Mouse (Mus musculus) G1E (cell line): ENCODE results near the gene Sult3a1. TPM values are rescaled to one million over a fixed set of nuclear protein-coding genes. Genes with fewer than 3 reads are reported as not detected.

Experiments
- ATAC-seq: 2 replicates; pipeline ENCODE4 v1.8.0; 2016; ENCODE audit warnings: mild to moderate bottlenecking; ENCODE audit not compliant: insufficient number of reproducible peaks, poor library complexity, low FRiP score, severe bottlenecking; ENCODE audit errors: extremely low read depth
- DNase-seq: peaks from one replicate; pipeline ENCODE4 v3.0.0; 2012; ENCODE audit warnings: low spot score
- H3K27me3 ChIP-seq: 2 replicates; pipeline ENCODE4 v1.6.1; 2012; ENCODE audit warnings: mild to moderate bottlenecking, low read length, inconsistent platforms; ENCODE audit not compliant: insufficient read depth
- H3K36me3 ChIP-seq: replicated peaks from 2 replicates; pipeline ENCODE3; 2012; ENCODE audit warnings: mild to moderate bottlenecking, inconsistent platforms
- H3K4me1 ChIP-seq: 2 replicates; pipeline ENCODE4 v1.6.1; 2012; ENCODE audit warnings: low read depth, low read length, inconsistent platforms, mixed read lengths; ENCODE audit not compliant: insufficient read depth
- H3K4me3 ChIP-seq: 2 replicates; pipeline ENCODE4 v1.5.1; 2012; ENCODE audit warnings: low read depth, mild to moderate bottlenecking, inconsistent platforms, low read length, moderate library complexity, mixed read lengths
- H3K9me3 ChIP-seq: replicated peaks from 2 replicates; pipeline ENCODE4 v1.6.1; 2012; ENCODE audit warnings: inconsistent platforms
- CTCF ChIP-seq: IDR thresholded peaks from 2 replicates; pipeline ENCODE4 v1.5.1; 2012; ENCODE audit warnings: low read depth, low read length, inconsistent platforms, mixed read lengths
- GATA1 ChIP-seq: IDR thresholded peaks from 2 replicates; pipeline ENCODE4 v1.6.1; 2012; ENCODE audit warnings: borderline replicate concordance, low read length, inconsistent platforms, mixed read lengths
- GATA2 ChIP-seq: IDR thresholded peaks from 2 replicates; pipeline ENCODE4 v1.6.1; 2012; ENCODE audit warnings: low read depth, low read length, inconsistent platforms, borderline replicate concordance
- POLR2AphosphoS5 ChIP-seq: IDR thresholded peaks from 2 replicates; pipeline ENCODE4 v1.6.1; 2012; ENCODE audit warnings: low read depth, low read length, inconsistent platforms; ENCODE audit not compliant: insufficient replicate concordance
- TAL1 ChIP-seq: conservative IDR thresholded peaks from 2 replicates; pipeline ENCODE4 v1.6.1; 2012; ENCODE audit warnings: low read depth, low read length, inconsistent platforms, mixed read lengths
- polyA plus RNA-seq: library from polyadenylated mRNA; stranded (reverse); fragments of >175 nt; gene quantifications from 2 replicates; pipeline ENCODE4 v1.2.3, GENCODE M21; 2012
- total RNA-seq, 2 experiments: library from RNA; stranded (forward) in 1 of 2; stranded (reverse) in 1 of 2; fragments of 200-1000 nt in 1 of 2; fragments of >200 nt in 1 of 2; fragmentation: Nextera tagmentation in 1 of 2; gene quantifications; 2 replicates each; pipeline ENCODE4 v1.2.3; 2014 to 2017

The Sult3a1 gene
- total RNA-seq (2014; fragmentation: Nextera tagmentation), result not detected in 2 replicates
- not detected in 2 replicates for total RNA-seq (2017)
- polyA plus RNA-seq, result not detected in 2 replicates

DNA sequence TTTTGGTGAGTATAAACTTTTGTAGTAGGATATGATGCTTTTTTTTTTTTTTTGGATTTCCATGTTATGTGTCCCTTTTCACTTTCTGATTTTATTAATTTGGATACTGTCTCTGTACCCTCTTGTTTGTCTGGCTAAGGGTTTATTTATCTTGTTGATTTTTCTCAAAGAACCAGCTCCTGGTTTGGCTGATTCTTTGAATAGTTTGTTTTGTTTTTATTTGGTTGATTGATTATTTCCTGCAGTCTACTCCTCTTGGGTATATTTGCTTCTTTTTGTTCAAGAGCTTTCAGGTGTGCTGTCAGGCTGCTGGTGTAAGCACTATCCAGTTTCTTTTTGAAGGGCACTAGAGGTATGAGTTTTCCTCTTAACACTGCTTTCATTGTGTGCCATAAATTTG, at the start of gene Sult3a1:
Gene Sult3a1 (plus strand): TSS at position 301 of the 400 bp plus-strand sequence.
- no peaks in the 10 kb centered on the region for H3K36me3 ChIP-seq
- H3K4me3 ChIP-seq, result no peak within 1 kb of the TSS
- DNase-seq (no peak), ATAC-seq (no peak)
- no peaks in the 10 kb centered on the region for H3K4me1 ChIP-seq
- no peaks in the 10 kb centered on the region for H3K27me3 ChIP-seq
- TF ChIP-seq GATA2, result no peak
- no peak for TF ChIP-seq CTCF
- no peak for TF ChIP-seq TAL1
- TF ChIP-seq GATA1, result no peak
- no peak for TF ChIP-seq POLR2AphosphoS5
- H3K9me3 ChIP-seq, result no peaks in the 10 kb centered on the region

GRCm38 (mm10) chr10:33811807-33812206, 45.7 kb upstream of the Sult3a1 start:
- Histone ChIP-seq H3K4me3 (no peak overlapping the region), H3K27me3 (no peaks in the 10 kb centered on the region), H3K9me3 (no peaks in the 10 kb centered on the region), H3K36me3 (no peaks in the 10 kb centered on the region), H3K4me1 (no peaks in the 10 kb centered on the region)
- no peak for DNase-seq
- ATAC-seq, result no peak
- TF ChIP-seq TAL1, result no peak
- no peak for TF ChIP-seq GATA1

DNA sequence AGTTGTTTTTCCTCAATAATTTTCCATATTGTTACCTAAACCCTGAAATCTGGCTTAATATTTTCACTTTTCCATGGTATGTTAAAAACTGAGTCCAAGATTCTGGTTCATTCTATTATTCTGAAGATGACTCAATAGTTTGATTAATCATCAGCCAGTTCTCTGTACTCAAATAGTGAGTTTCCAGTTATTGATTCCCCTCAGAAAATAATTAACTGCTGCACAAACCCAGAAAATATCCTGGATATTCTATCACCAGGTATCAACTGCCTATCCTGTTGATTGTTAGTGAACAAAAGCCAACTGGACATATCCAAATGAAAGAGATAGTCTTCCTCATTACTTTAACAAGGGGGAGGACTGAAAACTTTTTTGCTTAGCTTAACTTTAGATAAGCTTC, 43.3 kb upstream of the Sult3a1 start:
- Histone ChIP-seq H3K9me3 (no peaks in the 10 kb centered on the region), H3K4me1 (no peaks in the 10 kb centered on the region), H3K4me3 (no peak overlapping the region), H3K36me3 (no peaks in the 10 kb centered on the region), H3K27me3 (no peaks in the 10 kb centered on the region)
- no peak for ATAC-seq
- TF ChIP-seq POLR2AphosphoS5 (no peak), GATA1 (no peak), CTCF (no peak), TAL1 (no peak), GATA2 (no peak)
- no peak for DNase-seq

DNA sequence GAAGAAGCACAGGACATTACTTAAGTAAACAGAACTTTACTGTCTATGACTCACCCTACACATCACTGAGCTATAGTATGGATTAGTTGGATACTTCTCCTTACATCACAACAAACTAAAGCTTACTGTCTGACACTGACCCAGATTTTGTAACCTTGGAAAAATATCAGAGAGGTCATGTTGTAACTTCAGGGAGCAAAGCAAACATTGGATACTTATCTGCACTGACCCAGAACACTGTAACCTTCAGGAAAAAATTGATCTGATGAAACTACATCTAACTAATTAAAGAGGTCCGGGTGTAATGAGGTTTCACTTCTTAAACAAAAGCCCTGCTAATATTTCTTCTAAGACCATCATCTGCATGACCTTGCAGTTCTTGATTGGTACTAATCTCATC, 40.6 kb upstream of the Sult3a1 start:
- no peak overlapping the region for H3K4me3 ChIP-seq

DNA sequence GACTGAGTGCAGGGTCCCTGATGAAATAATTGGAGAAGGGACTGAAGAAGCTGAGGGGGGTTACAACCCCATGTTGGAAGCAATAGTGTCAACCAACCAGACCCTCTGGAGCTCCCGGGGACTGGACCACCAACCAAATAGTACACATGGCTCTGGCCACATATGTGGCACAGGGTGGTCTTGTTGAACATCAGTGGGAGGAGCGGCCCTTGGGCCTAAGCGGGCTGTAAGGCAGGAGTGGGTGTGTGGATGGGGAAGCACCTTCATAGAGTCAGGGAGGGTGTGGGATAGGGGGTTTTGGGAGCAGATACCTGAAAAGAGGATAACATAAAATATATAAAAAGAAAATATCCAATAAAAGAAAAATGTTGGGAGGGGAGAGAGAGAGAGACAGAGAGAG, 36.6 kb upstream of the Sult3a1 start:
- H3K4me3 ChIP-seq, result no peak overlapping the region
- no peaks in the 10 kb centered on the region for H3K9me3 ChIP-seq
- no peaks in the 10 kb centered on the region for H3K4me1 ChIP-seq
- DNase-seq (no peak), ATAC-seq (no peak)
- TF ChIP-seq TAL1 (no peak), CTCF (no peak), GATA2 (no peak)
- H3K36me3 ChIP-seq, result no peaks in the 10 kb centered on the region
- H3K27me3 ChIP-seq, result no peaks in the 10 kb centered on the region

More for the DNA sequence above, 40.6 kb upstream of the Sult3a1 start:
- no peaks in the 10 kb centered on the region for H3K36me3 ChIP-seq
- ATAC-seq (no peak), DNase-seq (no peak)
- H3K4me1 ChIP-seq, result no peaks in the 10 kb centered on the region
- no peaks in the 10 kb centered on the region for H3K9me3 ChIP-seq
- no peaks in the 10 kb centered on the region for H3K27me3 ChIP-seq
- TF ChIP-seq GATA1 (no peak), TAL1 (no peak), GATA2 (no peak), CTCF (no peak), POLR2AphosphoS5 (no peak)

DNA sequence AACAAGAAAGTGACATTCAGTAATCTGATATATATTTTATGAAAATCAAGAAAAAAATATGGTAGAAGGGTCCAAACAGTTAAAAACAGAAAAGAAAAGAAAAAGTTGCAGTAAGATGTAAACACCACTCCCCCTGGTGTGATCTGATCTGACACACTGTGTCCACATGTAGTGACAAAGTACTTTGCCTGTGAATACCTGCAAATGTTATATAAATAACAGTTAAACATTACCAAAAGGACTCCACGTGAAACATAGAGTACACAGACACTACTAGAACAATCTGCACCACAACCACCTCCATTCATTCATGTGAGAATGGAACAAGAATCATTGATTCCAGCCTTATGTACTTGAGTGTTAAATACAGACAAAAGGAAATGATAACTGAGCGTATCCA, 8.5 kb downstream of the Sult3a1 start:
- TF ChIP-seq TAL1 (no peak), POLR2AphosphoS5 (no peak), GATA2 (no peak), GATA1 (no peak), CTCF (no peak)
- 0 out of 2 replicates have a peak, but pooled peaks cover 3% of the 10 kb centered on the region for H3K9me3 ChIP-seq

DNA sequence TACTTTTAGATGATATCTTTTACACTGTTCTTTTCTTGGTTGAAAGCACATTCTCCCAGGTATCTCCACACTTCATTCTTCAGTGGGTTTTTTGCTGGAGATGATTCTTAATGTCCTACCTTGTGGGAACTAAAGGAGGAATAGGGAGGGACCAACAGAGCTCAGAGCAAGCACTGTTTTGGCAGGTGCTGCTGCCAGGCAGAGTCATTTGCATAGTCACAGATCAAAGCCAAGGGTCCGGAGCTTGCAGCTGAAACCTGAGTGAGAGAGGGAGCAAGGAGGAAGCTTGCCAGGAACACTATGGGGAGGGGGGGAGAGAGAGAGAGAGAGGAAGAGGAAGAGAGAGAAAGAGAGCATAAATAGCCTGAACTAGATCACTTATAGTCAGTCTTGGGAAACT, 12.9 kb downstream of the Sult3a1 start:
- ATAC-seq, result no peak
- H3K36me3 ChIP-seq, result no peaks in the 10 kb centered on the region
- H3K4me3 ChIP-seq, result no peak overlapping the region
- no peak for DNase-seq
- H3K27me3 ChIP-seq, result no peaks in the 10 kb centered on the region
- H3K4me1 ChIP-seq, result no peaks in the 10 kb centered on the region
- peaks cover 9% of the 10 kb centered on the region for H3K9me3 ChIP-seq
- TF ChIP-seq CTCF (no peak), POLR2AphosphoS5 (no peak), GATA1 (no peak), GATA2 (no peak), TAL1 (no peak)

More for the DNA sequence above, 8.5 kb downstream of the Sult3a1 start:
- DNase-seq (no peak), ATAC-seq (no peak)
- no peaks in the 10 kb centered on the region for H3K36me3 ChIP-seq
- no peaks in the 10 kb centered on the region for H3K4me1 ChIP-seq
- no peaks in the 10 kb centered on the region for H3K27me3 ChIP-seq
- no peak overlapping the region for H3K4me3 ChIP-seq
